Mouse (Mus musculus) MN1 (cell line): ENCODE data around the gene Tnrc6c.

Experiments used
- DNase-seq: peaks from one replicate; pipeline ENCODE4 v3.0.0-alpha.2; 2016; ENCODE audit warnings: low spot score

Tnrc6c gene

GRCm38 (mm10) chr11:117638386-117638785 lies 15.7 kb upstream of the Tnrc6c start:
- DNase-seq: no peak

DNA sequence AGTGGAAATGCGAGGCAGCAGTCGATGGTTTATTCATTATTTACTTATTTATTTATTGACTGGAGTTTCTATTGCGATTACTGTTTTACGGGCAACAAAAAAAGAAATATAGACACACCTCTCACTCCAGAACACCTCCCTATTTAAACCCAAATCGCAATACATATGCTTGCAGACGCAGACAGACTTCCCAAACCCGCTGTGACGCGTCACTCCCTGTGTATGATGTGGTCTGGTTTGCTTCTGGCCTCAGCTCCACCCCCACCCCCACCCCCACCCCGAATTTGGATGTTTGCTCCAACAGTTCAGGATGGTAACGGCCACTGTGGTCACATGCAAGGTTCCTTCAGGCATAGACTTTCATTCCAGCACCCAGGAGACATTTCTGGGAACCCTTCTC lies 15.3 kb upstream of the Tnrc6c start:
- no peak for DNase-seq

- DNase-seq: no peak
Measured at GRCm38 (mm10) chr11:117639331-117639970, 14.6 kb upstream of the Tnrc6c start.

- DNase-seq: no peak
Measured at GRCm38 (mm10) chr11:117642181-117642580, 11.9 kb upstream of the Tnrc6c start.

- DNase-seq: peak; percentile 25
Measured at GRCm38 (mm10) chr11:117643240-117643639, 10.8 kb upstream of the Tnrc6c start.

- no peak for DNase-seq
Measured at GRCm38 (mm10) chr11:117646786-117647185, 7.3 kb upstream of the Tnrc6c start.

- no peak for DNase-seq
Measured at GRCm38 (mm10) chr11:117648005-117648404, 6.1 kb upstream of the Tnrc6c start.

GRCm38 (mm10) chr11:117650721-117651644 lies 3.1 kb upstream of the Tnrc6c start:
- DNase-seq: no peak

DNA sequence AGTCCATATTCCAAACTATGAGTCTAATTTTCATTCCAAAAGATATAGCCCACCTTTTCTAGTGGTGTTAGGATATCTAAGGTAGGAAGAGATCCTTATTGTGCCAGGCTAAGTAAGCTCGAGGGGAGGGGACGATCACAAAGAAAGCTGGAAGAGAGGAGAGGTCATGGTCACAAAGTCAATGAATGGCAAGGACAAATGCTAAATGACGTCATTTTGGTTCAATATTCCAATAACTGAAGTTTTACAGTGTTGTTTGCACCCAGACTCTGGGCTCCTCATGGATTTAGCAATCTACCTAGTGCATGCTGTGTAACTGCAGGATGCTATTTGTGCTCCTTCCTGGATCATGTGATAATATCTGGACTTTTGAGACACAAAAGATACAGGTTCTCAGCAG lies 1.2 kb upstream of the Tnrc6c start:
- DNase-seq: no peak

- DNase-seq: peak; percentile 99
Measured at GRCm38 (mm10) chr11:117654380-117654924, 363 bp downstream of the Tnrc6c start.

GRCm38 (mm10) chr11:117654934-117655291 lies 824 bp downstream of the Tnrc6c start:
- no peak for DNase-seq

- peak; percentile 52 for DNase-seq
Measured at GRCm38 (mm10) chr11:117655292-117656076, 1.4 kb downstream of the Tnrc6c start.

- no peak for DNase-seq
Measured at GRCm38 (mm10) chr11:117656077-117656401, 1.9 kb downstream of the Tnrc6c start.

- peak; percentile 60 for DNase-seq
Measured at GRCm38 (mm10) chr11:117658974-117659373, 4.9 kb downstream of the Tnrc6c start.

GRCm38 (mm10) chr11:117663036-117663809 lies 9.1 kb downstream of the Tnrc6c start:
- DNase-seq: no peak

GRCm38 (mm10) chr11:117663810-117664139 lies 9.7 kb downstream of the Tnrc6c start:
- no peak for DNase-seq

DNA sequence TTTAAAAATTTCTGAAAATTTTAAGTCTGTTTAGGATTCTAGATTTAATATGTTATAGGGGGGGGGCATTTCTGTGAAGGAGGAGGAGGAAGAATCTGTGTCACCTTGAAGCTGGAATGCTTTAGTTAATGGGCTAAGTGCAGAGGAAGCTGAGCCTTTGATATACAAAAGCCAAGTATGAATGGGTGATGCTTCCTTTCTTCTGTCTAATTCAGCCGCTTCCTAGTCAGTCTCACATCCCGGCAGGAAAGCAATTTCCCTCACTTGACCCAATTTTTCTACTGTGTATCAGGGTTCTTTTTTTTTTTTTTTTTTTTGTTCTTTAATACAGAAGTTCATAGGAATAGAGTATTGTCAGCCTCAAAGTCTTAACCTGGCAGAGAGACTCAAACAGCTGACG lies 11.1 kb downstream of the Tnrc6c start:
- DNase-seq: no peak

DNA sequence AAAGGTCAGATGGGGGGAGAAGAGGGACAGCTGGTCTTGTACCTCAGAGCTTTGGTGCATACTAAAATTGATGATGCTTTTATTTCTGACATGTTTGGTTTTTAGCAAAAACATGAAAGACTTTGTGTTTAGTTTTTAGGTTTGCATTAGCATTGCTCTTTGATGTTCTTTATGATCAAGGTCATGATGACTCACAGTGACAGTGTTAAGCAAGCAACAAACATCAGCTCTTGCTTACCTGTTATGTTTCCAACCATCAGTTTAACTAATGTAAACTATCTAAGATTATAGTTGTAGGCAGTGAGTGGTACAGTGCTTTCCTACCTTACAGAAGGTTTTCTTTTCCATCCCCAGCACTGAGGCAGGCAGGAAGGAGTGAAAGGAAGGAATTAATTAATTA lies 12.5 kb downstream of the Tnrc6c start:
- DNase-seq: no peak

- DNase-seq: no peak
Measured at GRCm38 (mm10) chr11:117667152-117667551, 13.1 kb downstream of the Tnrc6c start.

DNA sequence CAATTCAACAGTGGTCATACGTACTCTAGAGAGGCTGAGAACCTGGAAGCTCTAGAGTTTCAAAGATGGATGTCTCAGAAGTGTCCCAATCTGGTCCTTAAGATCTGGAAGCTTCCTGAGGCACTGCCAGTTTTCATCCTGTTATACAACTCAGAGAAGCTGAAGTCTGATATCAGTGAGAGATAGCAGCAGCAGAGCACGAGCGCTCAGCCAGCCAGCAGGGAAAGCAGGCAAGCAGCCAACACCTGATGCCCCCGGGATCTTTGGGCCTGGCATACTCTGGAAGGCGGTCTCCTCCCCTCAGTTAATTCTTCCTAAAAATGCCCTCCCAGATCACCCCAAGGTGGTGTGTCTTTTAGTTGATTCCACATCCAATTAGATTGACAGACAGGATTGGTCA lies 13.7 kb downstream of the Tnrc6c start:
- peak; percentile 35 for DNase-seq

DNA sequence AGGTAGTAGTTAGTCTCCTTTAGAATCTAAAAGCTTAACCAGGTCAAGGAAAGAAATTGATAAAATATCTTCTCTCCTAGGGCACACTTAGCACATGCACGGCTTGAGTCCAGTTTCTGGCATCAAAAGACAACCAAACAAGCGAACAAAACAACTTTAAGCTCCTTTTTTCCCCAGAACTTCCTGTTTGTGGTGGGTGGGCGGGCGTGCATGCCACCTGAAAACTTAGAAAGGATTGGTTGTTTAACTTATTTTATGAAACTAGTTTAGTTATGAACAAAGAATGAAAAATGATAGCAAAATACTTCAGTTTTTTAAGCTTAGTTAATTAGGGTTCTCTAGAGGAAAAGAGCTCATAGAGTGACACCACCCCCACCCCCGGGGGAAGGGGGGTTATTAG lies 17.5 kb downstream of the Tnrc6c start:
- no peak for DNase-seq

- no peak for DNase-seq
Measured at GRCm38 (mm10) chr11:117674531-117674930, 20.4 kb downstream of the Tnrc6c start.
